Mouse (Mus musculus) large intestine, adult 2 months (tissue): ENCODE results near the gene Osbp2. TPM values are rescaled to one million over a fixed set of nuclear protein-coding genes. Genes with fewer than 3 reads are reported as not detected.

Experiments
- DNase-seq: peaks from one replicate; pipeline ENCODE4 v3.0.0-alpha.2; 2012; ENCODE audit warnings: low read depth, low spot score
- WGBS: fragments of 180-500 bp; shearing (Covaris S2); methylation state at CpG from one replicate; pipeline ENCODE4 v1.1.7; 2018; 5-methylcytosine and 5-hydroxymethylcytosine counted together
- polyA plus RNA-seq: library from polyadenylated mRNA; depleted of rRNA; stranded (reverse); fragments of >200 nt; gene quantifications from 2 replicates; pipeline ENCODE4 v1.2.3, GENCODE M21; 2012

The Osbp2 gene
- polyA plus RNA-seq, 1 experiment, result 0.68 TPM

DNA sequence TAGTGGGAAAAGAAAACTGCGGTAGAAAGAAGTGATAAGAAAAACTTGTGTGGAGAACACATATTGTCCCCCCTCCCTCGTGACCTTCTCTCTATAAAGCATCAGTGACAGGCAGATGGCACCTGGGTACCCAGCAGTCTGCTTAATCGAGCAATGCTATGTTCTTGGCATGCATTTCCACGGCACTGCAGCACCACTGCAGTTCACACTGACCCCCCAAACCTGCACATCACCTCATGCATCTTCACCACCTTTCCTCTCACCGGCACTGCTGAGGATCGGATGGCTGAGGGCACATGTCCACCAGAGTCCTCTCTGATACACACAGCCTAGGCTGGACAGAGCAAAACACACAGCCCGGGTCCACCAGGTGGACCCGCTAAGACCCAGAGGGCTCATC is 90.6 kb downstream of the Osbp2 start:
- WGBS, result 76% methylated on average over 8 of the region's 8 CpGs
- DNase-seq, result no peak

DNA sequence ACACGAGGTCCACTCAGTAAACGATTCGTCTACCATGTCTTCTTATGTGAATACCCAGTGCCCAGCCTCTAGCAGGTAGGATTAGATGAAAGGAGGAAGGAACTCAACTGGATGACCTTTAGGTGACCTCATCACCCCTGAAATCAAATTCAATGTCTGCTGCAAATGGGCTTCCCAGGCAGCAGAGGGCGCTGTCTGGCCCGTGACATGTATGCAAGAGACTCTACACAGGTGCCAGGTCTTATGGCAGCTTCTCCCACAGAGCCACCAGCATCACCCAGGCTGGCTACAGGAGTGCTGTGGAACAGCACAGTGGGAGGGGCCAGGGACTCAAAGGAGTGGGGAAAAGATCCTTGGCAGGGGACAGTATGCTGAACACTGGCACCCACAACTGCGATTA is 92.4 kb downstream of the Osbp2 start:
- WGBS, result 45% methylated on average over 6 of the region's 6 CpGs
- DNase-seq, result no peak

GRCm38 (mm10) chr11:3767830-3768229 is 95.9 kb downstream of the Osbp2 start:
- WGBS, result 83% methylated on average over 5 of the region's 5 CpGs
- DNase-seq, result no peak

DNA sequence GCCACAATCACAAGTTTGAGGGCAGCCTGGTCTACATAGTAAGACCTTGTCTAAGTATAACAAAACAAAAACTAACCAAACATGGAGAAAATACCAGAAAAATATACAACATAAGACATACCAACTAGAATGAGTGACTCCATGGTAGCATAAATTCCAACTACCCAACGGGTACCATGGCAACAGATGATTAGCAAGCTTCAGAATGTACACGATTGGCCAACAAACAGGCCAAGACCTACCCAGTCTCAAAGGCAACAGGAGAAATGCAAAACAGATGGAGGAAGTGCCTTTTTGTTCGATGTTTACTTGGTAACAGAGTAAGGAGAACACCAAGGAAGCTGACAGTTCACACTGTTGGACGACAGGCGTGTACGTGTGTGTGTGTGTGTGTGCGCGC is 96.7 kb downstream of the Osbp2 start:
- WGBS, result 82% methylated on average over 8 of the region's 8 CpGs
- no peak for DNase-seq

DNA sequence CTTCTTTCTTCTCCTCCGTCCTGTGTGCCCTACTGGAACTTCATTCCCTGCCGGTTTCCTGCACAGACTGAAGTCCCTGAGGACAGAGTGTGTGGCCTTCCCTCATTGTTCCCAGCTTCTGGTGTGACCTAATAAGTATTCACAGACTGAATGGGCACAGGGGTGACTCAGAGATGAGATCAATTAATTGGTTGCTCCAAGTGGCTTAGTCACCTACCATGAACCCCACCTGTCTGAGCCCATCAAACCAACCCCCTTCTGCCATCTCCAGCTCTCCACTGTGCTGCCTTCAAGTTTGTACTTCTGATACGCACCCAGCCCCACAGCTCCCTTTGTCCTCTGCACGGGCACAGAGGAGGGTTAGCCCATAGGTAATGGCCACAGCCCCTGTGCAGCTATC is 99.4 kb downstream of the Osbp2 start:
- DNase-seq, result no peak
- WGBS, result 69% methylated on average over 4 of the region's 4 CpGs

DNA sequence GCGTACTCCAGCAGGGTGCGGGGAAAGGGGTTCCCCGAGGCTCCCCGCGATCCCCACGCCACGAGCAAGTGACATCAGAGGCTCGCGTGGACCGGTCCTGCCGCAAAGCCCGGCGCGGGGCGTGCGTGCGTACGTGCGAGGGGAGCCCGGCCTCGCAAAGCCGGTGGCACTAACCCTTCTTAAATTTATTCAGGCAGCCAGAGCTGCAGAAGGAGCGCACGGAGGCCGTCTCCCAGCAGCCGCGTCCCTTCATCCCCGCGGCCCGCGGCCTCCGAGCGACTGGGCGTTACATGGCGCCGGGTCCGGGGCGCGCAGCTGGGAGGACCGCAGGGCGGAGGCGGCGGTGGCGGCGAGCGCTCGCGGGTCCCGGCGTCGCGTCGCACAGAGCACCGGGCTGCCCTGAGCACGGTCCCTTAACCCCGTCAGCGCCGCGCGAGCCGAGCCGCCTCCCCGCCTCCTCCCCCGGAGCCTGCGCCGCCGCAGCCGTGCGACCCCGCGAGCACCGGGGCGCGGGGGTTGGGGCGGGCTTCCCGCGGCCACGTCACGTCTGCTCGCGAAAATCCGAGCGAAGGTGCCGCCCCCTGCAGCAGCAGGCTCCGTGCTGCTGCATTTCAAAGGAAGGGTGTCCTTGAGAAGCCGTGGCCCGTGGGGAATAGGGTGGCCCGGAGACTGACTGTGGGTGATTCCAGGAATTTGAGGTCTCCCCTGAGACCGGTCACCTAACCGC is 101.8 kb downstream of the Osbp2 start:
- 1% methylated on average over 89 of the region's 90 CpGs for WGBS
- no peak for DNase-seq

DNA sequence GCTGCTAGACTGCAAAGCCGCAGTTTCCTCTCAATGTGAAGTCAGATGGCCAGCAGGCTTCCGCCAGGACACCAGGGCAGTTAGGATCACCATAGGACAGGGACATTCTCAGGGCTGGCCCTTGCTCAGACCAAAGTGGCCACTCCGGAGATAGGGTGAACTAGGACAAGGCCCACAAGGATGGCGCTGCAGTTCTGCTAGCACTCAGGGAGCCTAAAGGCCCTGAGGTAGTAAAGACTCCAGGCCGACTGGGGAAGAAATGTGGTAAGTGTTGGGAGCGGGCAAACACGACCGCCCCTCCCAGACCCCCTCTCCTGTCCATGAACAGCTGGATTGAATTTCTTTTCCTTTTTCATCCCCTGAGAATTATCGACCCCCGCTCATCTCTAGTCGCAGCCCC is 102.4 kb downstream of the Osbp2 start:
- WGBS, result 25% methylated on average over 11 of the region's 11 CpGs

GRCm38 (mm10) chr11:3759433-3759832 is 104.3 kb downstream of the Osbp2 start:
- no peak for DNase-seq
- 64% methylated on average over 5 of the region's 5 CpGs for WGBS

More for the DNA sequence above, 102.4 kb downstream of the Osbp2 start:
- DNase-seq, result no peak

DNA sequence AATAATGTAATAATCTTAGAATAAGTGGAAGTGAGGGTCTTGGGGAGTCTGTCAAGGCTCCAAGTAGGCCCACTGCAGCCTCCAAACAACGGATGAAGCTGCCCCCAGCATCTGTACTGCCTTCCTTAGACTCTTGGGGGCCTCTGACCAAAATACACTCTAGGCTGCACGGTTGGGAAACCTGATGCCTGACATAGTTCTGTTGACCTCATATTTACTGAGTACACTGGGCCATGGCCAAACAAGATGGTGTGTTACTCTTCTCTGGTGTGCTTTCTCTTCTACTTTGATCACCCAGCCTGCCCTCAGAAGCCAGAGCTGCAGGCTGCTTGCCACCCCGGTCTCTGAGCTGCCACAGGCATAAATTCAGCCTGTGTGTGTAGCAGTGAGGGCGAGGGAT is 108.4 kb downstream of the Osbp2 start:
- 42% methylated on average over 4 of the region's 4 CpGs for WGBS
- DNase-seq, result no peak

DNA sequence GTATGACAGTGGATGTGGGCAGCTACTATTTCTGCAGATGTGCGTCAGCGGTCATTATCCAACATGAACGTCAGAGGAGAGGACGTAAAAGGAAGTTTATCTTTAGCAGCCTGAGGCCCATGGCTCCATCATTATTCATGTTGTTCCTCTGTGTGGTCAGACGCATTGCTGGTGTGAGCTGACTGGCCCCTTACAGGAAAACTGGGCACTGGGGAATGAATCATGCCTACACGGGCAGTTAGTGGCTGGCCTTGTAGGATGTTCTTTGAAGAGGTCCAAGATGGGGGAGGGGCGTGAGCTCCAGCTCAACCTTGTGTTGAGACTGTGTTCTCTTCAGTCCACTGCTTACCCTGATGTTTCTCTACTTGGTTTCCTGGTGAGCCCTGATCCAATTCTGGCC is 109.0 kb downstream of the Osbp2 start:
- WGBS, result 62% methylated on average over 7 of the region's 7 CpGs
- DNase-seq, result no peak

DNA sequence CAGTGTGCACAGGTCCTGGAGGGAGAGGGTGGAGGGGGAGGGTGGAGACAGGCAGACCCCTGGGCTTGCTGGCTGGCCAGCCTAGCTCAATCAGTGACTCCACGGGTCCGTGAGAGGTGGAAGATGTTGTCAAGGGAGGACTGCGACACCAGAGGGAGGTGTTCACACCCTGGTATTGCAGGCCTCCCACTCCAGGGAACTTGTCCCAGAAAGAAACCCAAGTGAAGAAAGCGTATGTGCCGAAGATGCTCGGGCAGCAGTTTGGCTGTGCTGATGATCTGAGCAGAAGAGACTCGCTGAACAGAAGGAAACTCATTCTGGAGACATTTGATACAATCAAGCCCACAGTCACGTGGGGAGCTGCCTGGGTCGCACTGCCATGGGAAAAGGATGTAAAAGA is 109.8 kb downstream of the Osbp2 start:
- WGBS, result 59% methylated on average over 9 of the region's 9 CpGs
- DNase-seq, result no peak

GRCm38 (mm10) chr11:3752766-3753165 is 110.9 kb downstream of the Osbp2 start:
- WGBS, result 46% methylated on average over 3 of the region's 3 CpGs
- no peak for DNase-seq

DNA sequence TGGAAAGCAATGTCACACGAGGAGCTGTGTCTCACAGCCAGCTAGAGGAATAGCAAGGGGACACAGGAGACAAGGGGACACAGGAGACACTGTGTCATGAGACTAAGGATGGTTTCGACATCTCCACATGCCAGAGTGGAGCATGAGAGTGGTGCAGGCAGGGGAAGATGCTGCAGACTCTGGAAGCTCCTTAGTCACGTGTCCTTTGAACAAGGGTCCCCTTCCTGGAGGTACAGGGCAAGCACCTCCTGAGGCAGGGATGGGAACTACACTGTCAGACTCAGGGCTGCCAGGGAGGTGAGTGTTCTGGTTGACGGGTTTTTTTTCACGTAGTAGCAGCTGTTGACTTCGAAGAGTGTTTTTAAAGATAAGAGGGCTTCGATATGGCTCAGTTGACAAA is 113.9 kb downstream of the Osbp2 start:
- 22% methylated on average over 7 of the region's 7 CpGs for WGBS
- DNase-seq, result no peak

GRCm38 (mm10) chr11:3742449-3742848 is 121.3 kb downstream of the Osbp2 start:
- WGBS, result 76% methylated on average over 8 of the region's 8 CpGs
- no peak for DNase-seq

GRCm38 (mm10) chr11:3741183-3741582 is 122.5 kb downstream of the Osbp2 start:
- WGBS, result 87% methylated on average over 12 of the region's 12 CpGs
- no peak for DNase-seq

DNA sequence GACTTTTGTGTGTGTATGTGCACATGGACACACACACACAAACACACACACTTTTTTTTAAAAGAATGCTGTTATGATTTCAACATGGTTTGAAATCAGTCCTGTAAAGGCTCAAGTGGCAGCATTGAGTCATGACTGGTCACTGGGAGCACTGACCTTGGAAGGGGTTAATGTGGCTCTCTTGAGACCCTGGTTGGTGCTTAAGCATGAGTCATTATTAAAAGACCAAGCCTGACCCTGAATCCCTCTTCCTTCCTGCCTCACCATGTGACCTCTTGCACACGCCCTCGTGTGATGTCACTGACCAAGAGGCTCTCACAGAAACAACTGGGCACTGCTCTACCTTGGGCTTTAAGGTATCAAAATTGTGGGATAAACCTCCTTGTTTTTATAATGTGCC is 124.9 kb downstream of the Osbp2 start:
- no peak for DNase-seq
- WGBS, result 86% methylated on average over 2 of the region's 2 CpGs

- DNase-seq, result no peak
- WGBS, result 68% methylated on average over 11 of the region's 11 CpGs
Observed at GRCm38 (mm10) chr11:3735715-3736114, 128.0 kb downstream of the Osbp2 start.

DNA sequence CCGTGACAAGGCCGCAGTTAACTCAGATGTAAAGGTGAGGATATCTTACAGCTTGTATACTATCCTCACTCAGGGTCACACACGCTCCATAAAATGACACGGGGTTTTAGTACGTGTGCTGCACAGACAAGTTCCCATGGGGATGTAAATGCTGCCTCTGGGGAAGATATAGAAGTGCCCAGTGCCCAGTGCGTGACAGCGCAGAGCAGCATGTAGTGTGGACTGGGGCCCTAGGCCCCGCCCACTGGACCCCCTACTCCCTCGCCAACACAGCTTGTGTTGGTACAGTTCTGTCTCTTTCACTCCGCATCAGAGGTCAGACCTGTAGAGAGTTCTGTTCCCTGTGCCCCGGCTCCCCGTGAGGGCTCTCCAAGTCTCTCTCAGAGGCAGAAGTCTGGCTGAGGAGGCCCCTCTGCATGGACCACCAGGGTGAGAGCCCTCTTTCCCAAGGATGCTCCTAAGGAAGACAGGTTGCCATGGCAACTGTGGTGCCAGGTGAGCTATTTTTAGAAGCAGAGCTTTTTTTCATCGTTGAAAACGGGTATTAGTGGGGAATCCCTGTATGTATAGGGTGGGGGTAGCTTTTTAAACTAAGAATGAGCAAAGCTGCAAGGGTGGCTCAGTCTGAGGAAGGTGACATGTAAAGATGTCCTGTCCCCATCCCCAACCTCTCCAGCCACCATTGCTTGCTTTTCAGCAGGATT is 129.6 kb downstream of the Osbp2 start:
- no peak for DNase-seq
- 74% methylated on average over 14 of the region's 14 CpGs for whole genome bisulfite sequencing

DNA sequence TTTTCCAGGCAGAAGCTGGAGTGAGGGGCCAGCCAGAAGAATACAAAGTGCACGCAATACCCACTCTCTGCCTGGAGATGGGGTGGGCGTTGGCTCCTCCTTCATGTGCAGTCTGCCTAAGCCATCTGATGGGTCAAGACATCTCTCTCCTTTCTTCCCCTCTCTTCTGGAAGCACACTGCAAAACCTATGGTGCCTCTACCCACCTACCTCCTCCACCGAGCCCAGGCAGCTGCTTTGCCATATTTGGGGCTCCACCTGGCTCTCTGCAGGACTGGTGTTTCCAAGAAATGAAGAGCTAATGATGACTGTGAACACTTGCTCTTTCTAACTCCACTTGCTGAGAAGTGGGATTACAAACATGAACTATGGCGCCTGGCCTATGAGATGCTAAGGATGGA is 132.2 kb downstream of the Osbp2 start:
- DNase-seq, result no peak
- WGBS, result 80% methylated on average over 4 of the region's 4 CpGs

DNA sequence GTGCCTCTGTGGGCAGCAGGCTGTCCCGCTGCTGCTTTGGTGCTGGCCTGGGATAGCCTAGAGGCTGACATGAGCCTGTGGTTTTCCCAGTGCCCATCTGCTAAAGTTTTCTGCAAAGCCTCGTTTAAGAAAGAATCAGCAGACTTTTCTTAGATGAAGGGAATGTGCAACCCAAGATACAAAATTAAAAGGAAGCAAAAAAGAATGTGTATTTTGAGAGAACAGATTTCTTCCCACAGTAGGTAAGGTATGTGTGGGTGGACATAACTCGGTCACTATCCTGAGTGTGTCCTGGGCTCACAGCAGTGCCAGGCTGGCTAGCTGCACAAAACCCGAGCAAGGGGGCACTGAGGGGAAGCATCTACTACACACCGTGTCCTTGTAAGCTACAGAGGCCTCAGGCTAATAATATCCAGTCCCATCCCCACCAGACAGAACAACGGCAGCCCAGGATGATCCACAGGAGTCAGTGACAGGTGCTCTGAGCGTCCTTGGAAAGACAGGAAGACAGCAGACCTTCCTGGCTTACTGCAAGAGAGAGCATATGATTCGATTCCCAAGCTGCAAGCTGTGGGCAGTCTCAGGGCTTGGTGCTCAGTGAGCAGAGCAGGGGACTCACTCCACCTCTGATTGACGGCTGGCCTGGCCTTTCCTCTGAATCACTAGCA is 136.1 kb downstream of the Osbp2 start:
- no peak for DNase-seq
- 66% methylated on average over 9 of the region's 9 CpGs for WGBS
